Mouse (Mus musculus): ENCODE data around the gene Avil. TPM values are rescaled to one million over a fixed set of nuclear protein-coding genes. Genes with fewer than 3 reads are reported as not detected.

Avil gene
- total RNA-seq, 2 experiments from 2014 or later: 0.25 to 0.77 TPM

DNA sequence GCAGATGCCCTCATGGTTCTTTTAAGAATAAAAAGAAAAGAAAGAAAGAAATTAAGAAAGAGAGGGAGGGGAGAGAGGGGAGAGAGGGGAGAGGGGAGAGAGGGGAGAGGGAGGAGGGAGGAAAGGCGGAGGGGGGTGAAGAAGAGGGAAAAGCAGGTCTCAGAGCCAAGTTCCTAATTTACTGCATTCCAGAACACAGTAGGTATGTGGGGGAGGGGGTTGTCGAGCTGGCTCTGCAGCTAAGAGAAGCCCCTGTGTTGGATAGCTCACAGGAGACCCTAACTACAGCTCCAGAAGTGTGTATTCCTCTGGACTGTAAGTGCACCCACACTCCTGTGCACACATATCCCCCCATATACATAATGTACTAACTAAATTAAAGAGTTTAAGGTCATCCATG is 16.6 kb downstream of the Avil start:
- DNase-seq (ENCODE audit: low spot score in 2 of 2): no peak

DNA sequence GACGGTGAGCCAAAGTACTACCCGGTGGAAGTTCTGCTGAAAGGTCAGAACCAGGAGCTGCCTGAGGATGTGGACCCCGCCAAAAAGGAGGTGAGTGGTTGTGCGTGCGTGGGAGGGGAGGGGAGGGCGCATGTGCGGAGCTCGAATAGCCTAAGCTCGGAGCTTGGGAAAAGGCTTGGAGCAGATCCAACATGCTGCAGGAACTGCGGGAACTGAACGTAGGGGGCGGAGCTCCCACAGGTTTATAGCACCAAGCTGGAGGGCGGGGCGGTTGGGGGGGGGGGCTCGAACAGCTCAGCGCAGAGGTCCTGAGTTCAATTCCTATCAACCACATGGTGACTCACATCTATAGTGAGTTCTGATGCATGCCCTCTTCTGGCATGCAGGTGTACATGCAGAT is 17.9 kb downstream of the Avil start:
- DNase-seq (ENCODE audit: low spot score in 2 of 2): no peak

DNA sequence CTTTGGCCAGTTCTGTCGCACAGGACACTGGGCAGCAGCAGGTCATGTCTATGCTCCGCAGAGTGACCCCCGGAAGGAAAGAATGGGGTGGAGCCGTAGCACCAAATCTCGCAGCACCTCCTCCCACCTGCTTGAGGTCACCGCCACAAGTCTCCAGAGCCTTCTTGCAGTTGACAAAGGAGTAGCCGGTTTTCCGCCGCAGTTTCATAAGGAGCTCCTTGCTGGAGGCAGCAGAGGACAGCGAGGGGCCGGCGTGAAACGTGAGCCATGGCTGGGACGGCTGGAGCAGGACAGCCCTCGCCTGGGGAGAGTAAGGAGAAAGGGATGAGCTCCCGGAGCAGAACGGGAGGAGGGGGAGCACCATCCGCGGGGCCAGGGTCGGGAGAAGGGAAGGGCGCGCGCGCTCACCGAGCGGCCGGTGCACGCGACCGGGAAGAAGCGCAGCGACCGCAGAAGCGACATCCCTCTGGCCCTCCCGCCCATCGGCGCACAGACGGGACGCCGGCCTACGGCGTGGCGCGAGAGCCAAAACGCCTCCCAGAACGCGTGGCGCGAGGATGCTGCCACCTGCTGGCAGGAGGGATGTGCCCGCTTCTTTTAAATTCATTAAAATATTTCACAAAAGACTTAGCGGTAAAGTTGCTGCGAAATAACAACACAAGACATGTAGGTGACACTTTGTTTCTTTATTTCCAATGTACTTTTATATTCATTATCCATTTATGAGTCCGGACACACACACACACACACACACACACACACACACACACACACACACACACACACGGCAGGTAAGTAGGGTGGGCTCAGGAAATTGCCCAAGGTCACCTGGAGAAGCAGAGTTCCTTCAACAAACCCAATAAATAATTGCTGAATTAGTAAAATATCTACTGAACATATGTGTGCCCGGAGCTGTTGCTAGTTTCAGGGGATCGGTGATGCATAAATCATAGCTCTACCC is 30.1 kb downstream of the Avil start, which contains the start of gene Tsfm:
TSS of gene Tsfm (minus strand) at position 505 of the 961 bp plus-strand sequence.
- DNase-seq (ENCODE audit: low spot score in 2 of 2): peak; percentile 89 to 93

DNA sequence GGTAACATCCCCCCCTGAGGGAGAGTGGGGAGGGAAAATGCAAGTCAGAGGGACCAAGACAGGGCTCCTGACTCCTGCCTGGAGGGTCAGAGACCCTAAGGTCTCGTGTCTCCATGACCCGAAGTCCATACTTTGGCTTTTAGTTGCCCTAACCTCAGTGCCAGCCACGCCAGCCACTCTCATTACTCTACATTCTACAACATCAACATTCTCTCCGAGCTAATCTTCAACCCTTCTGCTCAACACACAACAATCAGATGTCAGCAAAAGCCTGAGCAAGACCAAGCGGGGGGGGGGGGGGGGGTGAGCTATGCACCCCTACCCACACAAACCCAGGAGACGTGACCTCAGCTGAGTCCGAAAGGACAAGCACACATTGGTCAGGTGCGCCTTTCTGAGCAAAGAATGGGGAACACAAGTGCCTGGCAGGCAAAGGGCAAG is 32.8 kb downstream of the Avil start:
- no peak for DNase-seq (ENCODE audit: low spot score in 2 of 2)

DNA sequence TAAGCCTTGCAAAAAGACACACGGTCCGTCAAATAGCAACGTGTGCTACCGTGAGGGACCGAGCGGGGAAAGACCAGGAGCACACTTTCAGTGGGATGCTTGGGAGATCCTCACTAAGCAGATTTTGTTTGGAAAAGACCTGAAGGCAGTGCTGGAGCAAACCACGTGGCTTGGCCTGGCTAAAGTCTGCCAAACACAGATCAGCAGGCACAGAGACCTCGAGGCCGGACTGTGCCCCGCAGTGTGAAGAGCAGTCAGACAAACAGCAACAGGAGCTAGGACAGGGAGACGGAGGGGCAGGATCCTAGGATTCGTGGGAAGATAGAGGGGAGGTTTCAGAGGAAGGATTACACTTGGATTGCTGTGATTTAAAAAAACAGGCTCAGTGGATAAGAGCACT is 35.8 kb downstream of the Avil start:
- no peak for DNase-seq (ENCODE audit: low spot score in 2 of 2)

DNA sequence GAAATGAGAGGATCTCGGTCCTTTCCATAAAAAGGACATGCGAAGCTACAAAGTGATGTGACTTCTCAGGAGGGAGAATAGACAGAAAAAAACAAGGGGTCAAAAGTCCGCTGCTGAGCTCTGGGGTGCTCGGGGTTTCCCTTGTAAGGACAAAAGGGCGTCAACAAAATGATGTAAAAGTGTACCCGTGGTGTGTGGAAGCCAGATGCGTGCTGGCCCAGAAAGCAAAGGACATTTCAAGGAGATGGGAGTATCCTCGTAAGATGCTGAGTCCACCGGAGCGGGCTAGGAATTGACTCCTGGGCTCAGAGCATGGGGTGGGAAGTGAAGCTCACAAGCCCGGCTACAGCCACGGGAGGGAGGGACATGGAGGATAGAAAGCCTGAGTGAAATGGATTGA is 37.1 kb downstream of the Avil start:
- no peak for DNase-seq (ENCODE audit: low spot score in 2 of 2)

DNA sequence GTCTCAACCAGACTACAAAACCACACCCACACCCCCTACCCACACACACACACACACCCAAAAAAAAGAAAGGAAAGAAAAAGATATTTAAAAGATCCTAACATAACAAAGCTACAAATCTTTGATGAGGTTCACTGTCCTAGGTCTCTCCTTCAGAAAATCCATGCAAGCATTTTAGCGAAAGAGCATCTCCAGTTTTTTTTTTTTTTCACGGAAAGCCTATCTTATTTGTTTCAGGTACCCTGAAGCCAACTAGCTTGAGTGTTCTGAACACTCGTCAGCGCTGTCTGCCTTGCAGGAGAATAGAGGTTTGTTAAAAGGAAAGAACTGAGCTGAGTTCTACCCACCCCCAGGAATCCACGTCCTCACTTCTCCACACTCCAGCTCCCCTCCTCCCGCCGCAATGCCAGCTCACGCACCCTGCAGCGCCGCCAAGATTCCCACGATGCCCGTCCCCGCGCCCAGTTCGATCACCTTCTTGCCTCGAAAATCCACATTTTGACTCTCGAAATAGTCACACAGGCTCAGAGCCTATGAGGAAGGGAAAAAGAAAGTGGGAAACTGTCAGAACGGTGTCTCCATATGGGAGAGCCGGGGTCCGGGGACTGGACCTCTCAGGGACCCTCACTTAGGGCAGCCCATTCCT is 40.2 kb downstream of the Avil start:
- peak in 1 of 2 experiments; percentile 46 for DNase-seq (ENCODE audit: low spot score in 2 of 2)

DNA sequence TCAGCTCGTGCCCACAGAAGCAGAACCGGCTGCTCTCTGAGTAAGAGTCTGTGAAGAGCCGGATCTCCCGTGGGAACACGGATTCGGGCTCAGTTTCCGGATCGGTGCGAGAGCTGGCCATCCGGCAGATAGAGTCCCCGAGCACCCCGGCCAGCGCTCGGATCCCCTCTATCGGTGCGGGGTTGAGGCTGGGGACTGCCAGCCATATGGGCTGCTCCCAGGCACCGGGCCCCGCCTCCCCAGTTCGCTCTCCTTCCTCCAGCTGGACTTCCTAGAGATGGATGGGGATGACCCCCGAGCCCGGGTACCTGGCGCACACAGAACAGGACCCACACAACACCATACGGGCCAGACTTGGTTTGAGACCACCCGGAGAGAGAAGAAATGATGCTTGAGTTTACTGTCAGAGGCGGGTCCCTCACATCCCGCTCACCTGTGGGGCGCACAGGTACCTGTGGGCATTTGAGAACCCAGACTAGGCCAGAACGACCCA is 40.8 kb downstream of the Avil start, which contains the start of the genes Mettl1 and Eef1akmt3:
TSS of gene Mettl1 (plus strand) at position 141 of the 493 bp plus-strand sequence.
TSS of gene Eef1akmt3 (minus strand) at position 240 of the 493 bp plus-strand sequence.
- DNase-seq (ENCODE audit: low spot score in 2 of 2): peak in 1 of 2 experiments; percentile 48

DNA sequence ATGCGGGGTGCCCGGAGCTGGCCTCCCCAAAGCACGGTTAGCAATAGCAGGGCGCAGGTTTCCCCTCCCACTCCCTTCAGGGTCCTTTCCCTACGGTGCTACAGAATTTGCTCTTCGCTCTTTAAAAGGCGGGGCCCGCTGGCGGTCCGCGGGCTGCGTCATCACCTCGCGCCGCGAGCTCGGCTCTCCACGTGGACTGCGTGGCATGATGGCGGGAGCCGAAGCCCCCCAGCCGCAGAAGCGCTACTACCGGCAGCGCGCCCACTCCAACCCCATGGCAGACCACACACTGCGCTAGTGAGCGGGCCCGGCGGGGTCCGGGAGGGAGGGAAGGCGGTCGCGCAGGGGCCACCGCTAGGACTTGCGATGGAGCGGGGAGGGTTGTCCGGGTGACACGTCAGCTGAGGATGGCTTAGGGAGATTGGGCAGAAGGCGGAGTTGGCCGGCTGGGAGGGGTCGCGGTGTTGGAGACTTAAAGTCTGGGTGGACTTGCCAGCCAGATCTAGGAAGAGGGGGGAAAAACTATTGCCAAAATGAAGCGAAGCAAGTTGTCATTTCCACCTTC is 41.3 kb downstream of the Avil start:
- DNase-seq (ENCODE audit: low spot score in 2 of 2): peak; percentile 87 to 93

DNA sequence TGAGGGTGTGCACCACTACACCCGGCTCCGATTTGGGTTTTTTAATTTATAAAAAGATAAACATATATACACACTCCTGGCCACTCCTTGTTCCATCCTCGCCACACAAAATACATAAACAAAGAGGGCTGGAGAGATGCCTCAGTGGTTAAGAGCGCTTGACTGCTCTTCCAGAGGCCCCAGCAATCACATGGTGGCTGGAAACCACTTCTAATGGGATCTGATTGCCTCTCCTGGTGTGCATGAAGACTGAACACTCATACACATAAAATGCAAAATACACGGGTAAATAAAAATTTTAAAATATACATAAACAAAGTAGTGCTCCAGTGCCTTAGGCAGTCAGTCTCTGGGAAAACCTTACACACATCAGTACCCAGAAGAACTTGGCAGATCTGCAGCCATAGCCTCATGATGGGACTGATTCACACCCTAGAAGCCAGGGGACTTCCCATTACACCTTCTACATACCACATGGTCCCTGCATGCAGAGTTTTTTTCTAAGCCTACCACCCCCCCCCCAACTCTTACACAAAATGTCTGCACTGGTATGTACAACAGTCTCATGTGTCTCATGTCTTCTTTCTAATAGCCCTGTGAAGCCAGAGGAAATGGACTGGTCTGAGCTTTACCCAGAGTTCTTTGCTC is 42.1 kb downstream of the Avil start:
- no peak for DNase-seq (ENCODE audit: low spot score in 2 of 2)

DNA sequence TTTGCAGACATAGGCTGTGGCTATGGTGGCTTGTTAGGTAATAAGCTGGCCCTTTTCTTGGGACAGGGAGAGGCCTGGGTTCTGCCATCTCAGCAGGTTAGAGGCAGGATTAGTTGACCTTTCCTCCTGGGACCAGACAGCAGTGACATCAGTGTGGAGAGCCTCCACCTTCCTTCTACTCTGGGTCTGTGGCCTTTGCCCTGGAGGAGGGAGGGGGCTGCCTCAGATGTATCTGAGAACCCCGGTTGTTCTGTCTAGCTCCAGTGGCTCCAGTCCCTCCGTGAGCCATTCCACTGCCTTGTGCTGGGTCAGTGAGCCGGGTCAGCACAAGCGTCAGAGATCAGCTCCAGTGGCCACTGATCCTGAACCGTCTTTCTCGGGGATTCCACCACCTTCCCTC is 42.7 kb downstream of the Avil start:
- DNase-seq (ENCODE audit: low spot score in 2 of 2): no peak

DNA sequence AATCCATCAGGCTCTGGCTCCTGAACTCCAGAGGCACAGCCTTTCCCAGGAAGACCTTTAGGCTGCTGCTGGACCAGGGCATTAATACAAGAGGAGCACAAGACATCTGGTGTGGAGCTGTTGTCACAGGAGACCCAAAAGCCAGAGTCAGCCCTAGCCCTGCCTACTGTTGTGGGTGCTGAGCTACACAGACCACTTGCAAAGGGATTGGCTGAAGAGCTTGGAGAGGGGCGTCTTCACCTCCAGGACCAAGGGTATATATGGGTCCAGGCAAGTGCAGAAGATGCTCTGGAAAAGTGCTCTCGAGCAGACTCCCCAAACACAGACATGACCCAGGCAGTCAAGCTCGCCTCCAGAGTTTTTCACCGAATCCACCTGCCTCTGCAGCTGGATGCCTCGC is 47.4 kb downstream of the Avil start, which contains the start of gene Cyp27b1:
TSS of gene Cyp27b1 (plus strand) at position 297 of the 400 bp plus-strand sequence.
- DNase-seq (ENCODE audit: low spot score in 2 of 2): no peak

DNA sequence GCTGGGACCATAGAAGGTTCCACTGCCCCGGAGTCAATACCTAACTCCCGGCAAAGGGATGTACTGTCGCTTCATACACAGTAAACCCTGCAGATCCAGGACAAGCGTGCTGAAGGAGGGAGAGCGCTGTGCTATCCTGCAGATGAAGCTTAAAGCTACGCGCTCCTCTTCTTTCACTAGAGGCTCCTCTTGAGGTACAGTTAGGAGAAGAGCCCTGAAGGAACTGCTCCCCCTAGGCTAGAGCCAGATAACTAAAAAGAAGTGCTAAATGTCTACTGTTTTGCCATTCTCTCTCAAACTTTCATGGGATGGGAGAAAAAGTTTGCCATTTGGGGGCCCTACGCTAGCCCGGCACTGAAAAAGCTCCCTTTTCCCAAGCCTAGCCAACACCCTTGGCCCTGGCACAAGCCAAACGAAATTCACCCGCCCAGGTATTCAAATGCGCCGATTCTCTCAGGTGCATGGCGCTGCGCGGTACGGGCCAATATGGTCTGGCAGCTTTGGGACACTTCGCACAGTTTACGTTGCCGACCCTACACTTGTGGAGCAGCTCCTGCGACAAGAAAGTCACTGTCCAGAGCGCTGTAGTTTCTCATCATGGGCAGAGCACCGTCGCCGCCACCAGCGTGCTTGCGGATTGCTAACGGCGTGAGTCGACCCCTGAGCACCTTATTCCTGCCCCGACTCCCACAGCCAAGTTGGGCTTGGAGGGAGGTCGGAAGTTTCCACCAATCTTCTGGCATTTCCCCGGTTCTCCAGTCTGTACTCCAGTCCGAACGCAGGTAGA is 48.3 kb downstream of the Avil start:
- DNase-seq (ENCODE audit: low spot score in 2 of 2): no peak

DNA sequence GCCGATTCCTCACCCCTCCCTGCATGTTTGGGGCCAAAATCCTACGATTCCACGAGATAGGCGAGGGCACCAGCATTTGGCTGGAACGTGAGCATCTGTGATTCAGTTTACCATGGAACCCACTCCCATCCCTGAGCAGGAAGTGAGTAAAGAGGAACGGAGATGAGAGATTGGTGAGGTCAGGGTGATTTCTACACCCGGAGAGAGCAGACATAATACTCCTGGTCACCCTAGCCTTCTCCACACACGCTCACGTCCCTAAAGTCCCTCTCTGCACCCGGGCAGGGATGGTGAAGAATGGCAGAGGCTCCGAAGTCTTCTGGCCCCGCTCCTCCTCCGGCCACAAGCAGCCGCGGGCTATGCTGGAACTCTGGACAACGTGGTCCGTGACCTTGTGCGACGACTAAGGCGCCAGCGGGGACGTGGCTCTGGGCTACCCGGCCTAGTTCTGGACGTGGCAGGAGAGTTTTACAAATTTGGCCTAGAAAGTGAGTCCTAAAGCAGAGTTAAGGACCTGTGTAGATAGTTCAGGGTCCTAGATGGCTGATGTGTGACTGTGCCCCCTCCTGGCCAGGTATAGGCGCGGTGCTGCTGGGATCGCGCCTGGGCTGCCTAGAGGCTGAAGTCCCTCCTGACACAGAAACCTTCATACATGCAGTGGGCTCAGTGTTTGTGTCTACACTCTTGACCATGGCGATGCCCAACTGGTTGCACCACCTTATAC is 49.0 kb downstream of the Avil start:
- DNase-seq (ENCODE audit: low spot score in 2 of 2): no peak

DNA sequence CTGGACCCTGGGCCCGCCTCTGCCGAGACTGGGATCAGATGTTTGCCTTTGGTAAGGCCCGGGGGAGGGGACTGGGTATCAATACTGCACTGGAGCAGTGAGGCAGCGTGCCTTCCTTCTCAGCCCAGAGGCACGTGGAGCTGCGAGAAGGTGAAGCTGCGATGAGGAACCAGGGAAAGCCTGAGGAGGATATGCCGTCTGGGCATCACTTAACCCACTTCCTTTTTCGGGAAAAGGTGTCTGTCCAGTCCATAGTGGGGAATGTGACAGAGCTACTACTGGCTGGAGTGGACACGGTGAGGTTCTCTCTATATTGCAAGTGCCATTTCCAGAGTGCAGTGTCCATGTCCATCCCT is 49.6 kb downstream of the Avil start:
- DNase-seq (ENCODE audit: low spot score in 2 of 2): no peak

DNA sequence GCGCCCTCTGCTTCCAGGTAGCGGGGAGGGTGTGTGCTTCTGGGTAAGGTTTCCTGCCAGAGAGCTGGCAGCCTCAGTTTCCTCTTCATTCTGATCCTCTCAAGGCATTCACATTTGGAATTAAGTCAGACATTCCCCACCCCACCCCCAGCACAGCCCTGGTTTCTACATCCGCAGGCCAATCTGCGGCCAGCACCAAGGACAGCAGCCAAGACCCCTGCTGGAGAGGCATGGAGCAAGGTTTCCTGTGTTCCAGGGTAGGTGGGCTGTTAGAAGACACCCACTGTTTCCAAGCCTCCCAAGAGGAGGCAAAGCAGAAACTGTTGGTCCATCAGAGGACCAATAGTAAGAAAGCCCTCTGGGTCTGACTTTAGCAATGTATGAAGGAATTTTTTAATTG is 54.1 kb downstream of the Avil start:
- DNase-seq (ENCODE audit: low spot score in 2 of 2): no peak

DNA sequence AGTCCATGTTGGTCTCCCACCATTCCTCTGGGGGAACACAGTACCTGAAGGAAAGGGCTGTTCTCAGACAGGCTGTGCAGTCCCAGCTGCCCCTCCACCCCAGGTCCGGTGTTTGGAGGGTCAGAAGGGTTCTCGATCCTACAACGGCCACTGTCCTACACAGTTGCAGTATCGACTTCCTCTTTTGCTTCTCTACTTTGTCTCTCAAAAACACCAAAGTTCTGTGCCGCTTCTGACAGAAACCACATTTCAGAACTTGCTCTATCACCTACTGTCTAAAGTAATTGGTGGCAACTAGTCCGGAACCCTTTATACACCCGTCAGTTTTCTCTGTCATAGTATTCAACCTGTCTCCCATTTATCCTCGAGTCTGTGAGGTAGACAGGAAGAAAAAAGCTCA is 54.9 kb downstream of the Avil start:
- no peak for DNase-seq (ENCODE audit: low spot score in 2 of 2)

DNA sequence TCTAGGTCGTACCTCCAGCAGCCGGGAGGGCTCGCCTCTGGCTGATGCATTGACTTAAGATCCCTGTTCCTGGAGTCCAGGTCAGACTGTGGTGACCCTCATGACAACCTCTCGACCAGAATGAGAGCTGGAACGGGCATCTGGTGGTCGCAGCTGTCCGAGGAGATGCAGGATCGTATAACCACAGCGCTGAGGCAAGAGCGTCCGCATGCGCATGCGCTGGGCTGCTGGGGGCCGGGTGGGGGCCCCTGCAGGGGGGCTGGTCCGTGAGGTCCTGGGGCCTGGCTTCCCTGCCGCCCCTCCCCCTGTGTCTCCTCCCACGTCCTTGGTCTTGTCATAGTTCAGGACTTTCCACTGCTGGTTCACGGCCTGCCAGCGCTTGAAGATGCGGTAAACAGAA is 56.0 kb downstream of the Avil start:
- DNase-seq (ENCODE audit: low spot score in 2 of 2): no peak

DNA sequence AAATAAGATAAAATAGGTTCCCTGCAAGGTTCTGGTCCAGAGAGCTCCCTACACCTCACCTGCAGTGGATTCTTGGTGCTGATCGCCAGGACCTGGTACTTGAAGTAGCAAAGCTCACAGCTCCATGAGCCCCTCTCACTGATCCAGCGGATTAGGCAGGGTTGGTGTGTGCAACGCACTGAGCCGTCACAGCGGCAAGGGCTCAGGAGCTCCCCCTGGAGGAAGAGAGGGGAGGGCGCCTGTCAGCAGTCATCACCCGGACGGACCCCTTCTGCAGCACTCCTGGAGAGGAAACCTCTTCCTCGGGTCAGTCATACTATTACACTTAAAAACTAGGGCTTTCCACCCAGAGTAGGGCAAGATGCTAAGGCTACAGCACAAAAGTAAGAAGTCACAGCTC is 57.7 kb downstream of the Avil start:
- peak; percentile 76 to 83 for DNase-seq (ENCODE audit: low spot score in 2 of 2)

DNA sequence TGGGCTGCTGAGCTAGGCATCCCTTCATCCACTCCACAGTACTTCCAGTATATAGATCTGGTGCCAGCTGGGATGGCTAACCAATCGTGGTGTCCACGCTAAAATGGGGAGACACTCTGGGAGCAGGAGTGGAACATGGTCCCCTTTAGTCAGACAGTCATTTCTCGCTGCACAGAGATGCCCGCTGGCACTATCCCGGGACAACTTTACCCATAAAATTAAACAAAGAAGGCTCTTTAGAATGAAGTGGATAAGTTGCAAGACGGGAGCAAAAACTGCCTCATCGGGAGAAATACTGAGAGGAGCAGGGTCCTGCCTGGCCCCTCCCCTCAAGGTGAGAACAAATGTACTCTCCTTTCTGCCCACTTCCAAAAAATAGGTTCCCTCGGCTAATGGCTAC is 58.2 kb downstream of the Avil start:
- DNase-seq (ENCODE audit: low spot score in 2 of 2): no peak
